Mouse (Mus musculus): ENCODE measurements around the gene Neu2. TPM values are rescaled to one million over a fixed set of nuclear protein-coding genes. Genes with fewer than 3 reads are reported as not detected.

Neu2 gene
- polyA plus RNA-seq, 1 experiment from 2014 or later = not detected

GRCm38 (mm10) chr1:87603389-87603788 lies 93.7 kb downstream of the Neu2 start:
- H3K4me1 ChIP-seq (ENCODE audit: control insufficient read depth, insufficient read depth, low read length) = no peaks in the 10 kb centered on the region
- no peaks in the 10 kb centered on the region for H3K27me3 ChIP-seq (ENCODE audit: control insufficient read depth, insufficient read depth, low read length)
- no peak overlapping the region for H3K4me2 ChIP-seq (ENCODE audit: low read depth, low read length)
- no peak overlapping the region for H3K4me3 ChIP-seq (ENCODE audit: low read depth, low read length)
- no peak overlapping the region for H3K9ac ChIP-seq (replicated peaks; ENCODE audit: low read length)
- 90% methylated on average over 5 of the region's 5 CpGs for WGBS
- DNase-seq (ENCODE audit: low spot score) (no peak), ATAC-seq (replicated peaks; ENCODE audit: insufficient number of reproducible peaks, low FRiP score, low TSS enrichment, low read depth) (no peak)
- no peaks in the 10 kb centered on the region for H3K36me3 ChIP-seq (replicated peaks; ENCODE audit: control insufficient read depth, insufficient read depth, low read depth, low read length)
- no peaks in the 10 kb centered on the region for H3K9me3 ChIP-seq (replicated peaks; ENCODE audit: control insufficient read depth, low read length)
- no peak overlapping the region for H3K27ac ChIP-seq (replicated peaks; ENCODE audit: low read depth, low read length)

- H3K4me2 ChIP-seq (ENCODE audit: low read depth, low read length) = no peak overlapping the region
- no peak overlapping the region for H3K27ac ChIP-seq (replicated peaks; ENCODE audit: low read depth, low read length)
- H3K4me1 ChIP-seq (ENCODE audit: control insufficient read depth, insufficient read depth, low read length) = no peaks in the 10 kb centered on the region
- H3K9me3 ChIP-seq (replicated peaks; ENCODE audit: control insufficient read depth, low read length) = no peaks in the 10 kb centered on the region
- H3K9ac ChIP-seq (replicated peaks; ENCODE audit: low read length) = no peak overlapping the region
- 76% methylated on average over 2 of the region's 2 CpGs for whole genome bisulfite sequencing
- no peak for ATAC-seq (replicated peaks; ENCODE audit: insufficient number of reproducible peaks, low FRiP score, low TSS enrichment, low read depth)
- no peaks in the 10 kb centered on the region for H3K36me3 ChIP-seq (replicated peaks; ENCODE audit: control insufficient read depth, insufficient read depth, low read depth, low read length)
- H3K27me3 ChIP-seq (ENCODE audit: control insufficient read depth, insufficient read depth, low read length) = no peaks in the 10 kb centered on the region
- no peak for DNase-seq (ENCODE audit: low spot score)
- H3K4me3 ChIP-seq (ENCODE audit: low read depth, low read length) = no peak overlapping the region
Measured at GRCm38 (mm10) chr1:87605296-87605695, 95.6 kb downstream of the Neu2 start.

GRCm38 (mm10) chr1:87607385-87608091 lies 97.8 kb downstream of the Neu2 start:
- H3K27ac ChIP-seq (replicated peaks; ENCODE audit: low read depth, low read length) = no peak overlapping the region
- H3K27me3 ChIP-seq (ENCODE audit: control insufficient read depth, insufficient read depth, low read length) = no peaks in the 10 kb centered on the region
- ATAC-seq (replicated peaks; ENCODE audit: insufficient number of reproducible peaks, low FRiP score, low TSS enrichment, low read depth) = no peak
- H3K4me2 ChIP-seq (ENCODE audit: low read depth, low read length) = no peak overlapping the region
- no peak overlapping the region for H3K4me3 ChIP-seq (ENCODE audit: low read depth, low read length)
- DNase-seq (ENCODE audit: low spot score) = no peak
- H3K4me1 ChIP-seq (ENCODE audit: control insufficient read depth, insufficient read depth, low read length) = no peaks in the 10 kb centered on the region
- no peaks in the 10 kb centered on the region for H3K9me3 ChIP-seq (replicated peaks; ENCODE audit: control insufficient read depth, low read length)
- no peak overlapping the region for H3K9ac ChIP-seq (replicated peaks; ENCODE audit: low read length)
- 79% methylated on average over 21 of the region's 21 CpGs for WGBS
- no peaks in the 10 kb centered on the region for H3K36me3 ChIP-seq (replicated peaks; ENCODE audit: control insufficient read depth, insufficient read depth, low read depth, low read length)

- WGBS = 30% methylated on average over 7 of the region's 7 CpGs
- Histone ChIP-seq H3K4me2 (ENCODE audit: low read depth, low read length) (no peak overlapping the region), H3K9ac (replicated peaks; ENCODE audit: low read length) (no peak overlapping the region), H3K27ac (replicated peaks; ENCODE audit: low read depth, low read length) (no peak overlapping the region), H3K27me3 (ENCODE audit: control insufficient read depth, insufficient read depth, low read length) (no peaks in the 10 kb centered on the region), H3K4me1 (ENCODE audit: control insufficient read depth, insufficient read depth, low read length) (no peaks in the 10 kb centered on the region), H3K4me3 (ENCODE audit: low read depth, low read length) (no peak overlapping the region), H3K36me3 (replicated peaks; ENCODE audit: control insufficient read depth, insufficient read depth, low read depth, low read length) (no peaks in the 10 kb centered on the region), H3K9me3 (replicated peaks; ENCODE audit: control insufficient read depth, low read length) (no peaks in the 10 kb centered on the region)
- DNase-seq (ENCODE audit: low spot score) (peak; percentile 66), ATAC-seq (replicated peaks; ENCODE audit: insufficient number of reproducible peaks, low FRiP score, low TSS enrichment, low read depth) (no peak)
Measured at GRCm38 (mm10) chr1:87608416-87609046, 98.8 kb downstream of the Neu2 start.

- no peaks in the 10 kb centered on the region for H3K4me1 ChIP-seq (ENCODE audit: control insufficient read depth, insufficient read depth, low read length)
- no peak overlapping the region for H3K4me2 ChIP-seq (ENCODE audit: low read depth, low read length)
- DNase-seq (ENCODE audit: low spot score) = no peak
- ATAC-seq (replicated peaks; ENCODE audit: insufficient number of reproducible peaks, low FRiP score, low TSS enrichment, low read depth) = no peak
- no peak overlapping the region for H3K27ac ChIP-seq (replicated peaks; ENCODE audit: low read depth, low read length)
- no peaks in the 10 kb centered on the region for H3K36me3 ChIP-seq (replicated peaks; ENCODE audit: control insufficient read depth, insufficient read depth, low read depth, low read length)
- no peaks in the 10 kb centered on the region for H3K9me3 ChIP-seq (replicated peaks; ENCODE audit: control insufficient read depth, low read length)
- no peak overlapping the region for H3K9ac ChIP-seq (replicated peaks; ENCODE audit: low read length)
- WGBS = 83% methylated on average over 2 of the region's 2 CpGs
- no peaks in the 10 kb centered on the region for H3K27me3 ChIP-seq (ENCODE audit: control insufficient read depth, insufficient read depth, low read length)
- H3K4me3 ChIP-seq (ENCODE audit: low read depth, low read length) = no peak overlapping the region
Measured at GRCm38 (mm10) chr1:87614576-87615295, 105.0 kb downstream of the Neu2 start.

- ATAC-seq (replicated peaks; ENCODE audit: insufficient number of reproducible peaks, low FRiP score, low TSS enrichment, low read depth) (no peak), DNase-seq (ENCODE audit: low spot score) (no peak)
- Histone ChIP-seq H3K4me2 (ENCODE audit: low read depth, low read length) (0 out of 2 replicates have a peak within 1 kb of the TSS, but pooled peaks have one; percentile 7), H3K4me1 (ENCODE audit: control insufficient read depth, insufficient read depth, low read length) (no peaks in the 10 kb centered on the region), H3K9ac (replicated peaks; ENCODE audit: low read length) (no peak within 1 kb of the TSS), H3K9me3 (replicated peaks; ENCODE audit: control insufficient read depth, low read length) (no peaks in the 10 kb centered on the region), H3K36me3 (replicated peaks; ENCODE audit: control insufficient read depth, insufficient read depth, low read depth, low read length) (no peaks in the 10 kb centered on the region), H3K27me3 (ENCODE audit: control insufficient read depth, insufficient read depth, low read length) (no peaks in the 10 kb centered on the region), H3K27ac (replicated peaks; ENCODE audit: low read depth, low read length) (no peak within 1 kb of the TSS), H3K4me3 (ENCODE audit: low read depth, low read length) (no peak within 1 kb of the TSS)
- WGBS = 75% methylated on average over 12 of the region's 12 CpGs
Measured at GRCm38 (mm10) chr1:87620211-87620668, 110.6 kb downstream of the Neu2 start, which contains the start of gene Inpp5d. Inpp5d (plus strand) TSS chr1:87620312.

- H3K9ac ChIP-seq (replicated peaks; ENCODE audit: low read length) = no peak overlapping the region
- ATAC-seq (replicated peaks; ENCODE audit: insufficient number of reproducible peaks, low FRiP score, low TSS enrichment, low read depth) (0 out of 2 replicates have a peak, but pooled peaks have one; percentile 48), DNase-seq (ENCODE audit: low spot score) (no peak)
- WGBS = 78% methylated on average over 6 of the region's 6 CpGs
- H3K9me3 ChIP-seq (replicated peaks; ENCODE audit: control insufficient read depth, low read length) = no peaks in the 10 kb centered on the region
- no peaks in the 10 kb centered on the region for H3K4me1 ChIP-seq (ENCODE audit: control insufficient read depth, insufficient read depth, low read length)
- H3K27me3 ChIP-seq (ENCODE audit: control insufficient read depth, insufficient read depth, low read length) = no peaks in the 10 kb centered on the region
- no peaks in the 10 kb centered on the region for H3K36me3 ChIP-seq (replicated peaks; ENCODE audit: control insufficient read depth, insufficient read depth, low read depth, low read length)
- H3K4me3 ChIP-seq (ENCODE audit: low read depth, low read length) = no peak overlapping the region
- no peak overlapping the region for H3K27ac ChIP-seq (replicated peaks; ENCODE audit: low read depth, low read length)
- 0 out of 2 replicates have a peak overlapping the region, but pooled peaks have one; percentile 7 for H3K4me2 ChIP-seq (ENCODE audit: low read depth, low read length)
Measured at GRCm38 (mm10) chr1:87620693-87621092, 111.0 kb downstream of the Neu2 start.
